Mouse (Mus musculus) midbrain, embryonic 14.5 days (tissue): ENCODE measurements around the gene Rxfp4. TPM values are rescaled to one million over a fixed set of nuclear protein-coding genes. Genes with fewer than 3 reads are reported as not detected.
A peak's percentile ranks its signal among the peaks of the same experiment; 100 is the strongest.

Experiments
- ATAC-seq: fragments of 200-750 bp; cut with Nextera tagmentation; 2 replicates; pipeline ENCODE4 v1.8.0; 2017; ENCODE audit warnings: moderate number of reproducible peaks, moderate library complexity; ENCODE audit not compliant: low FRiP score, low TSS enrichment
- DNase-seq: peaks from one replicate; pipeline ENCODE4 v3.0.0-alpha.2; 2015
- H3K27ac ChIP-seq: fragments of 300-500 bp; sonication (generic); replicated peaks from 2 replicates; pipeline ENCODE4 v1.5.1; 2014; ENCODE audit warnings: mild to moderate bottlenecking, low read depth, low read length, moderate library complexity
- H3K27me3 ChIP-seq: fragments of 300-500 bp; sonication (generic); 2 replicates; pipeline ENCODE4 v1.6.1; 2014; ENCODE audit warnings: low read length, control low read depth, mixed read lengths; ENCODE audit not compliant: control insufficient read depth, insufficient read depth
- H3K36me3 ChIP-seq: fragments of 300-500 bp; sonication (generic); 2 replicates; pipeline ENCODE4 v1.6.1; 2014; ENCODE audit warnings: low read length, control low read depth; ENCODE audit not compliant: control insufficient read depth, insufficient read depth
- H3K4me1 ChIP-seq: fragments of 300-500 bp; sonication (generic); 2 replicates; pipeline ENCODE4 v1.6.1; 2014; ENCODE audit warnings: mild to moderate bottlenecking, antibody characterized with exemption, low read length, control low read depth; ENCODE audit not compliant: control insufficient read depth, insufficient read depth
- H3K4me2 ChIP-seq: fragments of 300-500 bp; sonication (generic); 2 replicates; pipeline ENCODE4 v1.6.1; 2014; ENCODE audit warnings: mild to moderate bottlenecking, low read length, moderate library complexity
- H3K4me3 ChIP-seq: fragments of 300-500 bp; sonication (generic); replicated peaks from 2 replicates; pipeline ENCODE4 v1.5.1; 2014; ENCODE audit warnings: low read depth, low read length
- H3K9ac ChIP-seq: fragments of 300-500 bp; sonication (generic); replicated peaks from 2 replicates; pipeline ENCODE4 v1.6.1; 2014; ENCODE audit warnings: mild to moderate bottlenecking, low read length, moderate library complexity
- H3K9me3 ChIP-seq: fragments of 300-500 bp; sonication (generic); 2 replicates; pipeline ENCODE4 v1.6.1; 2016; ENCODE audit warnings: low read length, control low read depth, mixed read lengths; ENCODE audit not compliant: control insufficient read depth
- WGBS: fragments of 180-500 bp; shearing (Covaris S2); extraction: QIAGEN DNeasy Blood & Tissue Kit; methylation state at CpG from one replicate; pipeline ENCODE4 v1.1.7; 2014; 5-methylcytosine and 5-hydroxymethylcytosine counted together
- polyA plus RNA-seq: library from polyadenylated mRNA; unstranded; fragments of >200 nt; fragmentation: Nextera tagmentation; extraction: Ambion mirVana; gene quantifications from 2 replicates; pipeline ENCODE4 v1.2.1, GENCODE M21; 2014

Gene Rxfp4
- polyA plus RNA-seq, 1 experiment from 2014 or later = not detected

GRCm38 (mm10) chr3:88603714-88604161 lies 49.2 kb downstream of the Rxfp4 start:
- H3K36me3 ChIP-seq = no peaks in the 10 kb centered on the region
- no peaks in the 10 kb centered on the region for H3K9me3 ChIP-seq
- H3K9ac ChIP-seq = no peak overlapping the region
- ATAC-seq = no peak
- peak; percentile 57 for DNase-seq
- H3K4me2 ChIP-seq = no peak overlapping the region
- no peaks in the 10 kb centered on the region for H3K27me3 ChIP-seq
- H3K4me1 ChIP-seq = peaks cover 3% of the 10 kb centered on the region; the same call in 1 of the 2 replicates
- H3K27ac ChIP-seq = no peak overlapping the region
- WGBS = 28% methylated on average over 6 of the region's 6 CpGs
- no peak overlapping the region for H3K4me3 ChIP-seq

DNA sequence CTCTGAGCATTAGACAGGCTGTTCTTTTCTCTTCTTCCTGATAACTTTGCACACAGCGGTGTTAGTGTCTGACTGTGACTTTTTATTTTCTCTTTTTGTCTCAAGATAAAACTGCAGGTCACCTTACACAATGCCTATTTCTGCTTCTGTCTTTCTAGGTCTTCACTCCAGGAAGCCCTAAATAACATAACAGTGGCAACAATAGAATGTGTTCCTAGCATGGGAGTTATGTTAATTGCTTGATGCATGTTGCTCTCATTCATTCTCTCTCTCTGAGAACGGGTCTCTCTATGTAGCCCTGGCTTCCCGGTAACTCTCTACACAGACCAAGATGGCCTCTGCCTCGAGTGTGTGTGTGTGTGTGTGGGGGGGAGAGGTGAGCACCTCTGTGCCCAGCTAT lies 50.5 kb downstream of the Rxfp4 start:
- no peak overlapping the region for H3K9ac ChIP-seq
- no peak overlapping the region for H3K4me2 ChIP-seq
- peaks cover 3% of the 10 kb centered on the region; the same call in 1 of the 2 replicates for H3K4me1 ChIP-seq
- H3K36me3 ChIP-seq = no peaks in the 10 kb centered on the region
- DNase-seq (no peak), ATAC-seq (no peak)
- H3K27ac ChIP-seq = no peak overlapping the region
- no peaks in the 10 kb centered on the region for H3K9me3 ChIP-seq
- 65% methylated on average over 4 of the region's 4 CpGs for WGBS
- no peaks in the 10 kb centered on the region for H3K27me3 ChIP-seq
- H3K4me3 ChIP-seq = no peak overlapping the region

Other genes with a start within 250 kb of the Rxfp4 start
- gene Pmf1, start 242.8 kb downstream of the Rxfp4 start, polyA plus RNA-seq = 24.9 and 28.3 TPM in 2 replicates
- gene Slc25a44, start 228.0 kb downstream of the Rxfp4 start, polyA plus RNA-seq = 34.1 and 38.0 TPM in 2 replicates
- 28.8 and 32.1 TPM in 2 replicates for gene Sema4a, start 192.0 kb downstream of the Rxfp4 start, polyA plus RNA-seq
- gene Lmna, start 143.2 kb downstream of the Rxfp4 start, polyA plus RNA-seq = 31.0 and 34.3 TPM in 2 replicates
- gene Mex3a, start 120.7 kb downstream of the Rxfp4 start, polyA plus RNA-seq = 50.8 and 51.8 TPM in 2 replicates
- gene Rab25, start 104.8 kb downstream of the Rxfp4 start, polyA plus RNA-seq = not detected in 2 replicates
- gene Lamtor2, start 100.1 kb downstream of the Rxfp4 start, polyA plus RNA-seq = 93.4 and 154 TPM in 2 replicates
- gene Ubqln4, start 99.4 kb downstream of the Rxfp4 start, polyA plus RNA-seq = 42.4 and 47.8 TPM in 2 replicates
- 110 and 114 TPM in 2 replicates for gene Ssr2, start 77.3 kb downstream of the Rxfp4 start, polyA plus RNA-seq
- 122 and 134 TPM in 2 replicates for gene Arhgef2, start 47.2 kb downstream of the Rxfp4 start, polyA plus RNA-seq
- gene Khdc4, start 32.7 kb upstream of the Rxfp4 start, polyA plus RNA-seq = 68.2 and 91.0 TPM in 2 replicates
- 56.5 and 57.4 TPM in 2 replicates for gene Rit1, start 63.7 kb upstream of the Rxfp4 start, polyA plus RNA-seq
- 169 and 199 TPM in 2 replicates for gene Syt11, start 122.0 kb upstream of the Rxfp4 start, polyA plus RNA-seq
- 14.4 and 18.3 TPM in 2 replicates for gene Gon4l, start 182.1 kb upstream of the Rxfp4 start, polyA plus RNA-seq